Mouse (Mus musculus): ENCODE data around the gene Slc1a1. TPM values are rescaled to one million over a fixed set of nuclear protein-coding genes. Genes with fewer than 3 reads are reported as not detected.

The Slc1a1 gene
- polyA plus RNA-seq, 1 experiment: 0.18 TPM

DNA sequence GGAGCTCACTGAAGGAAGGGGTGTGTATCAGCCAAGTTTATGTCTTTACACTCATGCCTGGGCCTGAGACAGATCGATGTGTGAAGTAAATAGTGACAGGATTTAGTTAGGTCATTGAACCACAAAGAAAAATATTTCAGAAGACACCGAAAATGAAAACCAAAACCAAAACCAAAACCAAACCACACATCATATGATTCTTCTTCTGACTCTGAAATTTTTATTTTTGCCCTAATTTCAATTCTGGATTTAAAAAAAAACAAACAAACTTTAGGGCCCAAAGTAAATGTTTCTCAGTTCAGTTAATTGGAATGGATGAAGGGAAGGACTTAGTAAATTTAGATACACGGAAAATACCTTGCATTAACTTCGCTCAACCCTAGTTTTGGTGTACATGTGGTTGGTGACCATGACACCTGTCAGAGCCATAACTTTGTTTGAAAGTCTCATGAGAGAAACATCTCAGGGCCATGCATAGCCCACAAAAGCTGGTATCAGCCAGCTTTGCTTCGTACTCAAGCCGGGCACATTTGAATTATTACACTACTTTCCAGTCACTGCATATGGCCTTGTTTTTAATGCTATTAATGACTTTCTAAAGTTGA lies 34.5 kb downstream of the Slc1a1 start:
- Histone ChIP-seq H3K4me1 (ENCODE audit: control insufficient read depth, insufficient read depth, insufficient read length) (no peaks in the 10 kb centered on the region), H3K27me3 (ENCODE audit: control insufficient read depth, insufficient read depth, low read length) (no peaks in the 10 kb centered on the region), H3K4me3 (ENCODE audit: extremely low read depth, insufficient read depth, insufficient read length) (no peak overlapping the region), H3K27ac (ENCODE audit: insufficient read depth, low read length) (no peak overlapping the region), H3K36me3 (ENCODE audit: control insufficient read depth, insufficient read depth, low read length) (no peaks in the 10 kb centered on the region)
- WGBS: 65% methylated on average over 6 of the region's 6 CpGs
- no peak for DNase-seq (ENCODE audit: low read depth in 1 of 2, low spot score in 2 of 2)
- TF ChIP-seq CTCF (IDR thresholded peaks at IDR 0.05; ENCODE audit: extremely low read depth, insufficient read depth, insufficient read length, insufficient replicate concordance) (no peak), POLR2A (IDR thresholded peaks at IDR 0.05; ENCODE audit: low read depth, low read length) (no peak)

DNA sequence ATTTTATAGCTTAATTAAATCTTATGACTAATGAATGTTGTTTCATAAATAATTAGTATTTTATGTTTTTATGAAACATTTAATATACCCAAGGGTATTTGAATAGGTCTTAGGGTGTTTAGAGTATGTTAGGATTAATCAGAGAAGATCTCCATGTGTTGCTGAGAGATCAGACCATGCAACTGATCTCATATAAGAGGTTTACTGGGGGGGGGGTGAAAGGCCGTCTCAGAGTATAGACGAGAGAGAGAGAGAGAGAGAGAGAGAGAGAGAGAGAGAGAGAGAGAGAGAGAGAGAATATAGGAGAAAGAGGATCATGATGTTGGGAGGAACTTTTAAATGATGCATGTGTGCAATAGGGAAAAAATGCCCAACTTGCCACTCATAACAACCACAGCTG lies 35.5 kb downstream of the Slc1a1 start:
- Histone ChIP-seq H3K27me3 (ENCODE audit: control insufficient read depth, insufficient read depth, low read length) (no peaks in the 10 kb centered on the region), H3K36me3 (ENCODE audit: control insufficient read depth, insufficient read depth, low read length) (no peaks in the 10 kb centered on the region), H3K4me1 (ENCODE audit: control insufficient read depth, insufficient read depth, insufficient read length) (no peaks in the 10 kb centered on the region), H3K4me3 (ENCODE audit: extremely low read depth, insufficient read depth, insufficient read length) (no peak overlapping the region), H3K27ac (ENCODE audit: insufficient read depth, low read length) (no peak overlapping the region)
- no peak for DNase-seq (ENCODE audit: low read depth in 1 of 2, low spot score in 2 of 2)
- 77% methylated on average over 2 of the region's 2 CpGs for WGBS
- no peak for TF ChIP-seq POLR2A (IDR thresholded peaks at IDR 0.05; ENCODE audit: low read depth, low read length)
- no peak for TF ChIP-seq CTCF (IDR thresholded peaks at IDR 0.05; ENCODE audit: extremely low read depth, insufficient read depth, insufficient read length, insufficient replicate concordance)

DNA sequence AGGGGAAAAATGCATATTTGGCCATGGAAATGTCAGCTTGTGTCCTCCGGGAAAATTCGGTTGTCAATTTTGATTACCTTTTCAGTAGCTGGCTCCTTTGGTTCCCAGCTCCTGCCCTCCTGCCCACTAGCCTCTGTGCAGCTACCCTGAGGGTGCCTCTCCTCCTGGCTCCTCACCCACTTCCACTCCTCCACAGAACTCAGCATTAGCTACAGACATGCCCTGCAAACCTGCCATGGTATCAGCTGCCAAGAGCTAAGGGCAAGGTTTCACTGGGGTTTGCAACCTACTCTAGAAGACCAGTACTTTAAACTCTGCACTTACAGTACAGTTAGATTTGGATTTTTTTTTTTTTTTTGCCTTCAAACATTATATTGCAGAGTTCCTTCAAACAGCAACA lies 44.6 kb downstream of the Slc1a1 start:
- TF ChIP-seq CTCF (IDR thresholded peaks at IDR 0.05; ENCODE audit: extremely low read depth, insufficient read depth, insufficient read length, insufficient replicate concordance) (no peak), POLR2A (IDR thresholded peaks at IDR 0.05; ENCODE audit: low read depth, low read length) (no peak)
- no peak overlapping the region for H3K27ac ChIP-seq (ENCODE audit: insufficient read depth, low read length)
- no peaks in the 10 kb centered on the region for H3K36me3 ChIP-seq (ENCODE audit: control insufficient read depth, insufficient read depth, low read length)
- H3K4me3 ChIP-seq (ENCODE audit: extremely low read depth, insufficient read depth, insufficient read length): no peak overlapping the region
- no peak for DNase-seq (ENCODE audit: low read depth in 1 of 2, low spot score in 2 of 2)
- no peaks in the 10 kb centered on the region for H3K4me1 ChIP-seq (ENCODE audit: control insufficient read depth, insufficient read depth, insufficient read length)
- WGBS: 92% methylated on average over 2 of the region's 2 CpGs
- no peaks in the 10 kb centered on the region for H3K27me3 ChIP-seq (ENCODE audit: control insufficient read depth, insufficient read depth, low read length)

DNA sequence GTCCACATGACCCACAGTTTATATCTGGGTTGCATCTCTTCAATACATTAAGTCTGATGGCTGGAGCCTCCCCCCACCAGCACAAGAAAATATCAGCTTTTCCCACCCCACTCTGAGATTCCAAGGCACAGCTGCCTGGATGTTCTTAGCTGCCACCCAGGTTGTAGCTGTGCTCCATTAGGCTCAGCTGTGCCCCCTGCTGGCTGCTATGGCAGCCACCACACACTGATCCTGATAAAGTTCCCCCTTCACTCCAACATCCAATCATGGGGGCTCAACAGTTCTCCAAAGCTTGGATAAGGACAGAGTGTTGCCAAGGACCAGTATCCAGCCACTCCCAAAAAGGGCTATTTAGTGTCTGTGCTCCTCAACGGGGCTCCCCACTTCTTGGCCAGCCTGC lies 48.3 kb downstream of the Slc1a1 start:
- no peak overlapping the region for H3K4me3 ChIP-seq (ENCODE audit: extremely low read depth, insufficient read depth, insufficient read length)
- H3K36me3 ChIP-seq (ENCODE audit: control insufficient read depth, insufficient read depth, low read length): no peaks in the 10 kb centered on the region
- no peaks in the 10 kb centered on the region for H3K4me1 ChIP-seq (ENCODE audit: control insufficient read depth, insufficient read depth, insufficient read length)
- WGBS: 68% methylated on average over 1 of the region's 1 CpGs
- H3K27ac ChIP-seq (ENCODE audit: insufficient read depth, low read length): no peak overlapping the region
- DNase-seq (ENCODE audit: low read depth in 1 of 2, low spot score in 2 of 2): no peak
- no peak for TF ChIP-seq POLR2A (IDR thresholded peaks at IDR 0.05; ENCODE audit: low read depth, low read length)
- TF ChIP-seq CTCF (IDR thresholded peaks at IDR 0.05; ENCODE audit: extremely low read depth, insufficient read depth, insufficient read length, insufficient replicate concordance): peak; percentile 25; the same call in 1 of the 2 replicates
- H3K27me3 ChIP-seq (ENCODE audit: control insufficient read depth, insufficient read depth, low read length): no peaks in the 10 kb centered on the region

DNA sequence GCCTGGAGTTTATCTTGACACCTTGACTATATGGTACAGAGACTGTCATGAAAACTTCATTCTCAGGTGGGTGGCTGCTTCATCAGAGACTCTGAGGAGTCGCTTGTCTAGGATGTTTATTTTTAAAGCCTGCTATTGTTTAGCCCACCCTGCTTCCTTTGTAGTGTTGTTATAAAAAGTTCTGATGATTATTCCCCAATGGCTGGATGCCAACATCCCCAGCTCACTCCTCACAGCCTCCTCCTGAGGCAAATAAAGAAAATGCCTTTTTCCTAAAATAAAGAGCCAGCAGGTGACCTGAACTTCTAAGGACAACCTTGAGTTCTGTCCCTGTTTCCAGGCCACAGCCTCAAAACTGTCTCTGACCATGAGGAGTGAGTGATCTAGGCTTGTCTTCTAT lies 53.6 kb downstream of the Slc1a1 start:
- H3K36me3 ChIP-seq (ENCODE audit: control insufficient read depth, insufficient read depth, low read length): no peaks in the 10 kb centered on the region
- no peak for DNase-seq (ENCODE audit: low read depth in 1 of 2, low spot score in 2 of 2)
- no peak overlapping the region for H3K4me3 ChIP-seq (ENCODE audit: extremely low read depth, insufficient read depth, insufficient read length)
- no peak overlapping the region for H3K27ac ChIP-seq (ENCODE audit: insufficient read depth, low read length)
- no peaks in the 10 kb centered on the region for H3K4me1 ChIP-seq (ENCODE audit: control insufficient read depth, insufficient read depth, insufficient read length)
- TF ChIP-seq CTCF (IDR thresholded peaks at IDR 0.05; ENCODE audit: extremely low read depth, insufficient read depth, insufficient read length, insufficient replicate concordance) (no peak), POLR2A (IDR thresholded peaks at IDR 0.05; ENCODE audit: low read depth, low read length) (no peak)
- no peaks in the 10 kb centered on the region for H3K27me3 ChIP-seq (ENCODE audit: control insufficient read depth, insufficient read depth, low read length)
- 83% methylated on average over 1 of the region's 1 CpGs for WGBS

DNA sequence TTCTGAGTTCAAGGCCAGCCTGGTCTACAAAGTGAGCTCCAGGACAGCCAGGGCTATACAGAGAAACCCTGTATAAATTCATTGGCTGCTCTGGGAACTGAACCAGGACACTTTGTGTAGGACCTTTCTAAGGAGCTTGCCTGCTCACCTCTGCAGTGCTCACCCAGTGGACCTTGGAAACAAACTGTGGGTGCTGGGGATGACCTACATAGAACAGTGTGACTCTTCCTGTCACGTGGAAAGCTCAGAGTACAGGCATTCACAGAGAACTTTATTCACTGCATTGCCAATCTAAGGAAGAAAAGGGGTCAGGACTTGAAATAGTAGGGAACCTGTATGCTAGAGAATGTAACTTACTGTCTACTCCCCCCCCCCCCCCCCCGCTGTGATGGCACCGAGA lies 54.4 kb downstream of the Slc1a1 start:
- no peak for DNase-seq (ENCODE audit: low read depth in 1 of 2, low spot score in 2 of 2)
- Histone ChIP-seq H3K27me3 (ENCODE audit: control insufficient read depth, insufficient read depth, low read length) (no peaks in the 10 kb centered on the region), H3K36me3 (ENCODE audit: control insufficient read depth, insufficient read depth, low read length) (no peaks in the 10 kb centered on the region), H3K4me3 (ENCODE audit: extremely low read depth, insufficient read depth, insufficient read length) (no peak overlapping the region), H3K4me1 (ENCODE audit: control insufficient read depth, insufficient read depth, insufficient read length) (no peaks in the 10 kb centered on the region), H3K27ac (ENCODE audit: insufficient read depth, low read length) (no peak overlapping the region)
- 71% methylated on average over 3 of the region's 3 CpGs for WGBS
- TF ChIP-seq CTCF (IDR thresholded peaks at IDR 0.05; ENCODE audit: extremely low read depth, insufficient read depth, insufficient read length, insufficient replicate concordance): no peak
- no peak for TF ChIP-seq POLR2A (IDR thresholded peaks at IDR 0.05; ENCODE audit: low read depth, low read length)

DNA sequence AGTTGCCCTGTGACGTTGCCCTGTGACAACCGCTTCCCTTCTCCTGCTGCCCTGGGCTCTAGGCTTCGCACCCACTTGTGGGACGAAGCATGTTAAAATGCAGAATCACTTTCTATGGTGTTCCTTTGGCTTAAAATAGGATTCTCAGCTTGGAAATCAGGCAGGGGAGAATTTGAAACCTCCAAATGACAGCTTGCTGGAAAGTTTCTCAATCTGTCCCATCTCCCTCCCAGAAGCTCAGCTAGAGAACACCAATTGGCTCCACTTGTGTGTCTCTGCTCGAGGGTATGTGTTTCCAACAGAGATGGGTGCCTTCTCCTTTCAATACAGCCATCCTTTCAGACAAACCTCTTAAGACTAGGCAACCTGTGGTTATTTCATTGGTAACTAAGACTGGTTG lies 56.4 kb downstream of the Slc1a1 start:
- Histone ChIP-seq H3K4me3 (ENCODE audit: extremely low read depth, insufficient read depth, insufficient read length) (no peak overlapping the region), H3K27me3 (ENCODE audit: control insufficient read depth, insufficient read depth, low read length) (no peaks in the 10 kb centered on the region), H3K4me1 (ENCODE audit: control insufficient read depth, insufficient read depth, insufficient read length) (no peaks in the 10 kb centered on the region), H3K36me3 (ENCODE audit: control insufficient read depth, insufficient read depth, low read length) (no peaks in the 10 kb centered on the region), H3K27ac (ENCODE audit: insufficient read depth, low read length) (no peak overlapping the region)
- WGBS: 80% methylated on average over 5 of the region's 5 CpGs
- DNase-seq (ENCODE audit: low read depth in 1 of 2, low spot score in 2 of 2): no peak
- TF ChIP-seq CTCF (IDR thresholded peaks at IDR 0.05; ENCODE audit: extremely low read depth, insufficient read depth, insufficient read length, insufficient replicate concordance) (no peak), POLR2A (IDR thresholded peaks at IDR 0.05; ENCODE audit: low read depth, low read length) (no peak)
